Mouse (Mus musculus) gonadal fat pad, adult 2 months (tissue): ENCODE data around the gene Slc16a5. TPM values are rescaled to one million over a fixed set of nuclear protein-coding genes. Genes with fewer than 3 reads are reported as not detected.
"Not testable (repeated sequence)": the region's sequence is repeated elsewhere in the genome, so short reads cannot be mapped to it uniquely, and the experiment has no call there.

Experiments
- DNase-seq: peaks from one replicate; pipeline ENCODE4 v3.0.0-alpha.2; 2012; ENCODE audit warnings: low read depth
- polyA plus RNA-seq: library from polyadenylated mRNA; depleted of rRNA; stranded (reverse); fragments of >200 nt; gene quantifications from 2 replicates; pipeline ENCODE4 v1.2.3, GENCODE M21; 2012

Gene Slc16a5
- polyA plus RNA-seq, 1 experiment = 0.34 TPM

DNA sequence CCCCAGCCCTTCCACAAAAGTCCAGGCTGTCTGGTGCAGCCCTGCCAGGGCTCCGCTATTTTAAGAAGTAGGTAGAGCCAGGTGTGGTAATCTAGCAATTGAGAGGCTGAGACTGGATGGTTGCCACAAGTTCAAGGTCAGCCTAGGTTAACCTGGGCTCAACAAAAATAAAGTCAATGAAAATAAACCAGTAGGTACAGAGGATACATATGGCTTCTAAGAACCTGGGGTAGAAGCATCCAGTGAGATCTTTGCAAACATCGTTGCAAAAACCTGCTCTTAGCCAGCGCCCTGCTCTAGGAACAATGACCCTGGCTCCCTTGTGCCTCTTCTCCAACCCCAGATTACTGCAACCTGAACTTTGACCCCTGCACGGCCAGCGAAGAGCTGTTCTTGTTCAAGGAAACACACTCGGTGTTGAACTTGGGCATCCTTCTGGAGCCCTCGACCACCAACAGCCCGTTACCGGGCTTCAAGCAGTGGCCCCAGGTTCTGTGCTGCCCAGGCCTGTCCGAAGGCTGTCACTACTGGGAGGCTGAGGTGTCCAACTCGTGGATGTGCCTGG is 14.9 kb upstream of the Slc16a5 start:
- no peak for DNase-seq

DNA sequence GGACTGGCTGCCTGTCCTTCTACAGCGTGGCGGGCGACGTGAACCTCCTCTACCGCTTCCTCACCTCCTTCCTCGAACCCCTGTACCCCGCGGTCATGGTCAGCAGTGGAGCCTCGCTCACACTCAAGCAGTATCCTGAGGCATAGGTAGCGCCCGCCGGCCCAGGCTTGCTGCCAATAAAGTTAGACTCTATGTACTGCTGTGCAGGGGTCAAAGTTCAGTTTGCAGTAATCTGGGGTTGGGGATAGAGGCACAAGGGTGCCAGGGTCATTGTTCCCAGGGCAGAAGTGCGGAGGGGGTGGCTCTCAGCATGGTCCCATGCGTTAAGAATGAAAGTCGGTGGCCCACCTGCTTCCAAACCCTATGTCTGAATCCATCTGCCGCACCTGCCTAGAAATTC is 14.2 kb upstream of the Slc16a5 start:
- DNase-seq = no peak

DNA sequence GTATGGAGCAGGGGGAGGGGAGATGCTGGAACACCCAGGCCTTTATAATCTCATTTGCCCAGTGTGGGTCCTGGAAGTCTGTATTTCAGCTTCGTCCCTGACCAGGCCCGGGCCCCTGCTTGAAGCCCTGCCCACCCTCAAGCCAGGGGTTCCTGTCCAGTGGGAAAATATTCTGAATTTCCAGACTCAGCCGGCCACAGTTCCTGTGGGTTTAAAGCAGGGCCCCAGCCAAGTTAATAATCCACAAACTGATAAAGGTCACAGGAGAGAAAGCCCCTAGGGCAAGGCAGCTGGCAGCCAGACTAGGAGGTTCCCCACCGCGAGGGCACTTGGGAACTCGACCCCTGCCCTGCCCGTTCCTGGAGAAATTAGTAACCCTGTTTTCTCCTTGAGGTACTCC is 13.3 kb upstream of the Slc16a5 start:
- no peak for DNase-seq

DNA sequence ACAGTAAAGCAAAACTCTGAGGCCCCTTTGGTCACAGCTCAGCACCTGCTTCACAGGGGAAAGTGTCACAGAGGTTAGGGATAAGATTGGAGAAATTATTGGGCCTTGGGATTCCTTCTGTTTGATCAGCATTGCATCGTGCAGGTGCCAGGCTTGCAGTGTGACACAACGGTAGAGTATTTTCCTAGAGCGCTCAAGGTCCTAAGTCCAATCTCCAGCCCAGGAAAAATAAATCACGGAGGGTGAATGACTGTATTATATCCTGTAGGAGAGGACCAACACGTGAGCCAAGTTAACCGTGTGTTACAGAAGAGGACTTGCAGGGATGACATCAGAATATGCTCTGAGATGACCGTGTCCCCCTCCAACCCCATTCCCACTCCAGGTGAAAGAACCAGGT is 12.1 kb upstream of the Slc16a5 start:
- DNase-seq = no peak

DNA sequence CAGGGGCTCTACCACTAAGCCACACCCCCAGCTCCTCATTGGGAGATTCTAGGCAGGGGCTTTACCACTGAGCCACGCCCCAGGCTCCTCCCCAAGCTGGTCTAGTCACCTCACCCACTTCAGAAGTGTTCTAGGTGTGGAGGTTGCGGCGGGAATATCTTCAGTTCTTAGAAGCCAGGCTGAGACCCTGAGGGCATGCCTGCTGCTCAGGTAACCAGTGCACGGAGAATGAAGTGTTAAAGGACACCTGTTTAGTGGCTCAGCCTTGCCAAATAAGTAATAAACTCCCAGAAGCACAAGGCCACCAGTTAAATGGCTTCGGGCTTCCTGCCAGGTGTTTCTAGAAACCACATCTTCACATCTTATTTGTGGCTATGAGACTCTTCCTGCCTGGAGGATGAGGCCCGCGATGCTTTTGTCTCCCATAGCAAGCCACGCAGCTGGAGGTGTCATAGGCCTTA is 10.5 kb upstream of the Slc16a5 start:
- DNase-seq = no peak

DNA sequence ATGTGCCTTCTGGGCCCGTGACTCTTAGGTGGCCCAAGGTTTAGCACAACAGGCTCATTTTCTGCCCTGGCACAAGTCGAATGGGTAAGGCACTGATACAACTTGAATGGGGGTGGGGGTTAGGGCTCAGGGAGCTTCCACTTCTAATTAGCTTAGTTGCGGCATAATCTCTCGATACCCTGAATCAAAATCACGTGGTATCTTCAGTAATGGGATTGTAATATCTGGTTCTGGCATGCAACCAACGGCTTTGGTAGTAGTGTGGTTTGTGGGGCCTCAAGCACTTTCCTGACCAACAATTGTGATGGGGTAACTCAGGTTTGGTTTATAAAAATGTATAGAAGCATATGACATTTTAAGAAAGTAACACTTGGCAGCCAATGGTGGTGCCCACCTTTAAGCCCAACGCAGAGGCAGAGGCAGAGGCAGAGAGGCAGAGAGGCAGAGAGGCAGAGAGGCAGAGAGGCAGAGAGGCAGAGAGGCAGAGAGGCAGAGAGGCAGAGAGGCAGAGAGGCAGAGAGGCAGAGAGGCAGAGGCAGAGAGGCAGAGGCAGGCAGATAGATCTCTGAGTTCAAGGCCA is 9.9 kb upstream of the Slc16a5 start:
- DNase-seq = no peak

DNA sequence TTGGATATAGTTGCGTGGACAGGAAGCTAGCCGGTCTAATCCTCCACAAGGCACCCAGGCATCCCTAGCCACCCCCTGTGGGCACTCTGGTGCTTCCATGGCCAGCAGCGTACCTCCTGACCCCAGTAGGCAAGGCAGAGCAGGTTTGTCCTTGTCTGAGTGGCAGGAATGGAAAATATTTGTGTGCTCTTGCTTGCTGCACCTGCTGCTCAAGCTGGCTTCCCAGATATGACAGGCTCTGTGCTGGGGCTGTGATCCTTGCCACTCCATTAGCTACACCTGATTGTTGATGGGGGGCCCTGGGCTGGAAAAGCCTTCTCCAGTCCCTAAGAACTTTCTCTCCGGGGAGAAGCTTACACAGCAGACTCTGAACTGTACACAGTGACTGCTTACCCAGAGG is 9.0 kb upstream of the Slc16a5 start:
- DNase-seq = no peak

DNA sequence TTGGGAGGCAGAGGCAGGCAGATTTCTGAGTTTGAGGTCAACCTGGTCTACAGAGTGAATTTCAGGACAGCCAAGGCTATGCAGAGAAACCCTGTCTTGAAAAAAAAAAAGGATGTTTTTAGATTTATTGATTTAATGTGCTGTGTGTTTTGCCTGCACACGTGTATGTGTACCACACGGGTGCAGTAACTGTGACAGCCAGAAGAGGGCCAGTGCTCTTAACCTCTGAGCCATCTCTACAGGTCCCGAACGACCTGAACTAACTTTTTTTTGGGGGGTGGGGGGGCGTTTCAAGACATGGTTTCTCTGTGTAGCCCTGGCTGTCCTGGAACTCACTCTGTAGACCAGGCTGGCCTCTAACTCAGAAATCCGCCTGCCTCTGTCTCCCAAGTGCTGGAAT is 7.5 kb upstream of the Slc16a5 start:
- DNase-seq = not testable (repeated sequence)

DNA sequence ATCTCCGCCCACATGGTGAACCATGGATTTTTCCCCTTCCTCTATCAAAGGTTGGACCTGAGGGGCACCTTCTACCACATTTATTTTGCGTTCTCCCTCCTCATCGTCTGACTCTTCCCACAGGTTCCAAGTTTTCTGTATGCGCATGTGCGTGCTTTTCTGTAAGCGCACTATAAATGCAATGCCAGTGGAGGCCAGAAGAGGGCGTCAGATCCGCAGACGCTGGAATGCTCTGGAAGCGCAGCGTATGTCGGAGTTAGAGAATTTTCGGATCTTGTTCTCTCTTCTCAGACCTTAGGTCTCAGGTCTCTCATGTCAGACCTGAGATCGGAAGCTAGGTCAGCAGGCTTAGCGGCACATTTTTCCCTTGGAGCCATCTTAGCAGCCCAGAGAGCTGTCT is 6.7 kb upstream of the Slc16a5 start:
- DNase-seq = no peak

DNA sequence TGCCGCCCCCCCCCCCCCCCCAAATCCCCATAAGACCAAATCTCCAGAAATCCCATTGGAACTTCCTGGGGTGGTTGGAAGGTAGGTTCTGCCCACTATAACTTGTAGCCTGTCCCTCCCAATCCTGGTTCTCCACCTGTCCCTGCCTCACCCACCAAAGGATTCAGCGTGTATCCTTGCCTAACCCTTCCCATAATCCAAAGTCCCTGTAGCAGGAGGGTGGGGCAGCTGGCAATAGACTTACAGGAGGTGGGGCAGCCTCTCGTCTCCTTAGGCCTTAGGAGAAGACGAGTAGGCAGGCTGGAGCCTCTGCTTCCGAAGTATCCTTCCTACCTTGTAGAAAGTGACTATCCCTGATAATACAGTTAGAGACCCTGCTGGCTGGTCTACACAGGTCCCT is 6.1 kb upstream of the Slc16a5 start:
- DNase-seq = no peak

DNA sequence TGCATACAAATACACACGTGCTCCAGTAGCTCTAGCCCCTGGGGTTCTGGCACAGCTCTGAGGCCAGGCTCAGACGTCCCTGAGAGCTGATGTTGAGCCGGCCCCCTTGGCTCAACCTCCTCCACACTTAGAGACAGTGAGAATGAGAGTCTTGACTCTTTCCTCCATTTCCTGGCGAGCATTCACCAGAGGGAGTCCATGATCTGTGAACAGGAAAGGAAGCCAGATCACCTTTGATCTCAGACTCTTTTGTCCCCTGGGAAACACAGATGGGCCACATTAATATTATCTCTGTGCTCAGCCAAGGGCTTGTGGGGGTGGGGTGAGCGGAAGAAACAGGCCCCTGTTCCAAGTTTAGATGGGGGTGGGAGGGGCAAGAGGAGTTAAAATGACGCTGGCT is 4.9 kb upstream of the Slc16a5 start:
- DNase-seq = no peak

DNA sequence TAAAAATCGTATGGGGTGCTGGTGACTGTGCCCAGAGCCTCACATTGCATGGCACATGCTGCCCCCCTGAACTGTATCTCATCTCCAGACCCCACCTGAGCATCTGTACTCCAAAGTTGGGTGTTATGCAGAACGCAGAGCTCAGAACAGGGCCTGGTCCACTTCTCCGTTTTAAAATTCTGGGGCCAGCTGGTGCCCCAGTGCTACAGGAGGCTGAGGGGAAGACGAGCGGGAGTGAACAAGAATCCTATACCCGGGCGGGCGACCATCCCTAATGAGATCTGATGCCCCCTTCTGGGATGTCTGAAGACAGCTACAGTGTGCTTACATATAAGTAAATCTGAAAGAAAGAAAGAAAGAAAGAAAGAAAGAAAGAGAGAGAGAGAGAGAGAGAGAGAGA is 1.3 kb upstream of the Slc16a5 start:
- DNase-seq = no peak

DNA sequence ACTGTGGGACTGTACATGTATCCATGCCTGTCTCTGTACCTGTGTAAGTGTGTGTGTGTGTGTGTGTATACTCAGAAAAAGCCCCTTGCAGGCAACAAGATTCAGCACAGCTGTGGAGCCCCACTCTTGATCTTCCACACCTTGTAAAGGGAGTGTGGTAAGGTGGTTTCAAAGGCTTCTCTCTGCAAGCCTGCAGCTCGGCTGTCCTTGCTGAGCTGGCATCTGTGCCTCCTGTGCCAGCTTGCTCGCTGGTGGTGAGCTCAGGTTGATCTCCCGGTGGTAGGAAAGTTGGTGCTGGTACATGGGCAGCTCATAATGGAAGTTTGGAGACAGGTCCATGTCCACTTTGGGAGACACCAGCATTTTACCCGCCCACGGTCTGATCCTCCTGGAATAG is 430 bp upstream of the Slc16a5 start:
- no peak for DNase-seq

DNA sequence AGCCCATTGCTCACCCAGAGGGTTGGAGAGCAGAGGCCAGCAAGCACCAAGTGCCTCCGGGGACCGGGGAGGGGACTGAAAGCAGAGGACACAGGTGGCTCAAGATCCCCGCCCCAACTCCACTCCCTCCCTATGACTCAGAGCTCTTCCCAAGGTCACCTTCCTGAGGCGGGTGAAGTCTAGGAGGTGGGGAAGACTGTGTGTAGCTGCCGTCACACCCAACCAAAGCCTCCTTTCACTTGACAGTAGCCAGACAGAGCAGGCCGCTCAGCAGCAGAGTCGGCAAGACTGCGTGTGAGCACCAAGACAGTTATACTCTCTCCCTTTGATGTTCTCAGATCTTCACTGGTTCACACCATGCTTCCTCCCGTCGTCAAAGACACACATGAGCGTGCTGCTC is 1.1 kb downstream of the Slc16a5 start:
- no peak for DNase-seq

DNA sequence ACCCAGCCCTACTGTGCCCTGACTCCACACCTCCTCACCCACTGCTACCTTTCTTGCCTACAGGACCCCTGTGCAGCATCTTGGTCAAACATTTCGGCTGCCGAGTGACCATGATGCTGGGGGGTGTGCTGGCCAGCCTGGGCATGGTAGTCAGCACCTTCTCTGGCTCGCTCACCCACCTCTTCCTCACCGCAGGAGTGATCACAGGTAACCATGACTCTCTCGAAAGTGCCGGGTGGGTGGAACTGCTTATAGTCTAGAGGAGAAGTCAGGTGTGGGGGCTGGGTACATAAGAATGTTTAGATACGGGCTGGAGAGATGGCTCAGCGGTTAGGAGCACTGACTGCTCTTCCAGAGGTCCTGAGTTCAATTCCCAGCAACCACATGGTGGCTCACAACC is 2.6 kb downstream of the Slc16a5 start:
- no peak for DNase-seq

DNA sequence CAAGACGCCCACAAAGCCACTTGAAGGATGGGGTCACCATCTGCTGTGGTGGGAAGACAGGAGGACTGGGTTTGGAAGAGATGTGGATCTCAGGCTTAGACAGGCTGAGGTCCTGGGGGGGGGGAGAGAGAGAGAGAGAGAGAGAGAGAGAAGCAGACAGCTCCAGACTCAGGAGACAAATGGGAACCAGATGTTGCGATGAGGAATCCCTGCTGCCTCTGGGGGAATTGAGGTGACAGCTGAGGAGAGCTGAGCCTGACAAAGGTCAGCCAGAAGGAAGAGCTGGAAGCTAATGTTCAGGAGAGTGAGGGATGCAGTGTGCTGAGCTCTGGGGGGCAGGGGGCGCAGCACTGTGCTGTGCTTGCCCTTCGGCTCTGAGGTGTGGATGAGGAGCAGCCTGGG is 4.9 kb downstream of the Slc16a5 start:
- no peak for DNase-seq

DNA sequence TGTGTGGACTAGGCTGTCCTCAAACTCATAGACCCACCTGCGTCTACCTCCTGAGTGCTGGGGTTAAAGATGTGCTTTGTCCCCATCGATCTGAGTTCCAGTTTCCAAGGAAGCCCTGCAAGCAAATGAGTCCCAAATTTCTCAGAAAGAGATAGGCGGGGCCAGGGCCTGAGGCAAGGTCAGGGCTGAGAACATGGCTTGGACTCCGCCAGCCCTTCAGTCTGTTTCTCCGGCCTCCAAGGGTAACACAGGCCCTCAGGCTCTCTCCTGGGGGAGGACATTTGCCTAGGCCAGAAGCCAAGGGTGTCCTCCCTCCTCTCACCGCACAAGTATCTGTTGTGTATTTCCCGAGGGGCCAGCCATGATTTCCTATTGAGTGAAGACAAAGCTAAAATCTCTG is 9.9 kb downstream of the Slc16a5 start:
- DNase-seq = no peak

DNA sequence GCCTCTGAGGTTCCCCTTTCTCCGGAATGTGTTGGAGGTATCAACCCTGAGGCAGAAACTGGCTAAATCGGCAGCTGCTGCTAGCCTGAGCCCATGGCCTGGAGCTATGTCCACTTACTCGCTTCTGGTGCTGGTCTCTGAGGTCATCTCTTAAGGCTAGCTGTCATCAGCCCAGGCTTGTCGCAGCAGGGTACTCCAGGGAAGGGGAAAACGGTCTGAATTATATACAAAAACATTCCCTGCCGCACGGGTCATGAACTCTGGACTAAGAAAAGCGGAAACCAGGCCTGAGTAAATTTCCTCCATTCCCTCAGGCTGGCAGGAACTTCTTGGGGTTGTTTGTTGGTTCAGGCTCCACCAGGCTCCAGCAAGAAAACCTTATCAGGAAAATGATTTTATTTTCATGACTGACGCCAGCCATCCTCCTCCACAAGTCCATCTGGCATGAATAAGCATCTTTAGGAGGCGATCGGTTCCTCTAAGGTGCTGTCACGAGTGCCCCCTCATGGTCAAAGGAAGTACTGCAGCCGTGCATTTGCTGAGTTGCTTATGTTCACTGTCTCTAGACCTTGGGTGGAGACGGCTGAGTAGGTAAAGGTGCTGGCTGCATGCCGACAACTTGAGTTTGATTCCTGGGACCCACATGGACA is 11.5 kb downstream of the Slc16a5 start:
- no peak for DNase-seq

DNA sequence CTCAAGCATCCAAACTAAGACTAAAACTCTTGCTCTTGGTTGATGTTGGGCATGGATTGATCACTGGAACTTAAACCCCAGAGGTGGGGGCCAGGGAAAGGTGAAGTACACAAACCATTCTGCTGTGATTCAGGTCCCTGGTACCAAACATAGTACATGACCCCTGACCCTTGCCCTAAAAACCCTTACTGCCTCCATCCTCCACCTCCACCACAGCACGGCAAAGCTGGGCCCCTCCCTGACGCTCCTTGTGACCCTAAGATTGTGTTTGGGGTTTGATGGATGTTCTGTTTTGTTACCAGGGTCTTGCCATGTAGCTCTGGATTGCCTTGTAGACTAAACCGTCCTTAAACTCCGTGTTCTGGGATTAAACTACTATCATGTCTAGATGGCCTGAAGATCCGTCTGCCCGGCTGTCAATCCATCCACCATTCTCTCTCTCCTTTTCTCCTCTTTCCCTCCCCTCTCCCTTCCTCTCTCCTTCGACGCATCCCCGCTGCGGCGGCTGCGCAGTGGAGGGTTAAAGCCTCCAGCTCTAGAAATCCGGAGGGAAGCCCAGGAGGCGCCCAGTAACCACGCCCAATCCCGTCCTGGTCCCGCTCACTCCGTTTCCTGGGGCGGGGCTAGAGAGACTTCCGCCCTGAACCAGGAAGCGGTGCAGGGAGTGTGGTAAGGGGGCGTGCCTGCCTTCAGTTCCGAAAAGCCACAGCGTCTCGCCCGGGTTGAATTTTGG is 12.9 kb downstream of the Slc16a5 start, which contains the start of gene Armc7:
Armc7 (plus strand) TSS at position 643 of the 733 bp plus-strand sequence.
- DNase-seq = no peak

DNA sequence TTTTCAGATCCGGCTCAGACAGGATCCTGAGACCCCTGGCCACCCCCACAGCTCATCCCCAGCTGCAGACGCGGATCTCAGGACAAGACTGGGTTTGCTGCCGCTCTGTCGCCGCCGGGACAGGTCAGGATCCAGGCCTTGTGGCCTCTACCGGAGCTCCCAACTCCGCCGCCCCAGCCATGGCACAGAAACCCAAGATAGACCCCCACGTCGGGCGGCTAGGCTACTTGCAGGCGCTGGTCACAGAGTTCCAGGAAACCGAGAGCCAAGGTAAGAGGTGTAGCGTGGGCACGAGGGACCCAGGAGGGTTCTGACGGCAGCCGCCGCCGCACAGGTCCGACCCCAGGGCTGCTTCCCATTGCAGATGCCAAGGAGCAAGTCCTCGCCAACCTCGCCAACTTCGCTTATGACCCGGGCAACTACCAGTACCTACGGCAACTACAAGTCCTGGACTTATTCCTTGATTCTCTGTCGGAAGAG is 13.5 kb downstream of the Slc16a5 start:
- DNase-seq = no peak

DNA sequence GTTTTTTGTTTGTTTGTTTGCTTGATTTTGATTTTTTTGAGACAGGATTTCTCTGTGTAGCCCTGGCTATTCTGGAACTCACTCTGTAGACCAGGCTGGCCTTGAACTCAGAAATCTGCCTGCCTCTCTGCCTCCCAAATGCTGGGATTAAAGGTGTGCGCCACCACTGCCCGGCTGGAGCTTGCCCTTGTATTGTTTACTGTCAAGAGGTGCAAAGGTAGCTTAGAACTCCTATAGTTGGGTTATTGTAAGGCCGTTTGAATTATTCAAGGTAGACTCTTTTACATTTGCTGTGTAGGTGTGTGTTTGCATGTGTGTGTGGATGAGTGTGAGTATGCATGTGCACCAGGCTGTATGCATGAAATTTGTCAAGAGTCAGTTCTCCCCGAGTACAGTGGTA is 14.4 kb downstream of the Slc16a5 start:
- DNase-seq = not testable (repeated sequence)

DNA sequence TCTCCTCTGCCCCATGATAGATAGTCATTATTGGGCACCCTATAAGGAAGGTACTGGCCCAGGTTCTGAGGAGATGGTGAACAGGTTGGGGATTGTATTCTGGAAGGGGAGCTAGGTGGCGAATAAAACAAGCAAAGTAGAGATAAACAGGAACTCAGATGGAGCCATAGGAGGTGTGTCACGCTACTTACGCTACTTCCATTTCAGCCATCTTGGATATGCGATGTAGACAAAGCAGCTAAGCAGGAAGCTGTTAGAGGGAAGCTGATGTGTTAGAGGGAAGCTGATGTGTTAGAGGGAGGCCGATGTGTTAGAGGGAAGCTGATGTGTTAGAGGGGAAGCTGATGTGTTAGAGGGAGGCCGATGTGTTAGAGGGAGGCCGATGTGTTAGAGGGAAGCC is 15.1 kb downstream of the Slc16a5 start:
- not testable (repeated sequence) for DNase-seq
